Mouse (Mus musculus): ENCODE results near the gene Ruvbl1.

Gene Ruvbl1

GRCm38 (mm10) chr6:88493712-88494111 is 28.5 kb downstream of the Ruvbl1 start:
- DNase-seq (ENCODE audit: low spot score) = no peak

- DNase-seq (ENCODE audit: low spot score) = peak; percentile 46
Measured at GRCm38 (mm10) chr6:88499481-88500404, 34.5 kb downstream of the Ruvbl1 start.

- no peak for DNase-seq (ENCODE audit: low spot score)
Measured at GRCm38 (mm10) chr6:88500405-88500767, 35.2 kb downstream of the Ruvbl1 start.

- DNase-seq (ENCODE audit: low spot score) = no peak
Measured at GRCm38 (mm10) chr6:88502030-88502970, 37.1 kb downstream of the Ruvbl1 start.

GRCm38 (mm10) chr6:88503044-88503443 is 37.8 kb downstream of the Ruvbl1 start:
- DNase-seq (ENCODE audit: low spot score) = no peak

- no peak for DNase-seq (ENCODE audit: low spot score)
Measured at GRCm38 (mm10) chr6:88513984-88514383, 48.8 kb downstream of the Ruvbl1 start.

DNA sequence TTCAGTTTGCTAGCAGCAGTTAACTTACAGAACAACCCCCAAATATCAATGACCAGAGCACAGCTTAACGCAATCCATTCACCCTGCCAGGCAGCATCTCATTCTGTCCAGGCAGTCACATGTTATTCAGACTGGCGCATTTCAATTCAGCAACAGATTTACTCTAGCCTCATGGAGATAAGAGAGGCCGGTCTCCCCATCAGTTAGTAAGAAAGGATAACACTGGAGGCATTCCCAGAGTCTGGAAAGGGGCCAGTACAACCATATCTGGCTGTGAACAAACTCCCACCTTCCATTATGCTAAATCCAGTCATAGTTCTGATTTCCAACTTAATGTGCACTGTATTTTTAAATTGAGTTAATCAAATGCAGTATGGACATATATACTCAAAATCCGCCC is 49.3 kb downstream of the Ruvbl1 start:
- no peak for DNase-seq (ENCODE audit: low spot score)

DNA sequence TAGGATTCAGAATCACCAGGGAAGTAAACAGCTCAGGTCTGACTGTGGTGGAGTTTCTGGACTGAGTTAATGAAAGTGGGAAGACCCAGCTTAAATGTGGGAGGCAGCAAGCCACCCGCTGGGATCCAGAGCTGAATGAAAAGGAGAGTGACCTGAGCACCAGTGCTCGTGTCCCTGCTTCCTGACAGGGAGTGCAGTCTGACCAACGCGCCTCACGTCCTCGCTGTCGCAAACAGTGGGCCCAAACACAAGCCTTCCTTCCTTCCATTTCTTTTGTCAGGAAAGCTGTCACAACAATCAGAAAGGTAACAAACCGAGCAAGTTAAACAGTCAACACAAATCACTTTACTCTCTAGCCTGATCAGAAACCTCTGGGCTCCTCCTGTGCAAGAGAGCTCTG is 50.8 kb downstream of the Ruvbl1 start:
- no peak for DNase-seq (ENCODE audit: low spot score)

DNA sequence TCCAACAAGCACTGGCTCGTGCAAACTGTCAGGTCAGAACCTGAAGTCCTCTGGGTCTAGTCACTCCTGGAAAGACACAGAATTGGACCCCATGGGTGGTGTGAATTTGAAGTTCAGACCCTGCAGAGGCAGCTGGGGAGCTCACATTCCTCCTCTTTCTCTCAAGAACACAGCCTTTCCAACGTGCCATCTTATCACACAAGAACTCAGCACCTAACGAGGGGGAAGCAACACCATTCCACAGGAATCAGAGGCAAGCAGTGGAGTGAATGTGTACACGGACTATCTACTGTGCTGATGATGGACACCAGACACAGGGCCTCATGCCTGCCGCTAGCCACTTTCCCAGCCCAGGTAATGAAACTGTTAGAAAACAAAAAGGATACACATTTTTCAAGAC is 51.5 kb downstream of the Ruvbl1 start:
- DNase-seq (ENCODE audit: low spot score) = no peak

GRCm38 (mm10) chr6:88517701-88518403 is 52.6 kb downstream of the Ruvbl1 start:
- DNase-seq (ENCODE audit: low spot score) = no peak

DNA sequence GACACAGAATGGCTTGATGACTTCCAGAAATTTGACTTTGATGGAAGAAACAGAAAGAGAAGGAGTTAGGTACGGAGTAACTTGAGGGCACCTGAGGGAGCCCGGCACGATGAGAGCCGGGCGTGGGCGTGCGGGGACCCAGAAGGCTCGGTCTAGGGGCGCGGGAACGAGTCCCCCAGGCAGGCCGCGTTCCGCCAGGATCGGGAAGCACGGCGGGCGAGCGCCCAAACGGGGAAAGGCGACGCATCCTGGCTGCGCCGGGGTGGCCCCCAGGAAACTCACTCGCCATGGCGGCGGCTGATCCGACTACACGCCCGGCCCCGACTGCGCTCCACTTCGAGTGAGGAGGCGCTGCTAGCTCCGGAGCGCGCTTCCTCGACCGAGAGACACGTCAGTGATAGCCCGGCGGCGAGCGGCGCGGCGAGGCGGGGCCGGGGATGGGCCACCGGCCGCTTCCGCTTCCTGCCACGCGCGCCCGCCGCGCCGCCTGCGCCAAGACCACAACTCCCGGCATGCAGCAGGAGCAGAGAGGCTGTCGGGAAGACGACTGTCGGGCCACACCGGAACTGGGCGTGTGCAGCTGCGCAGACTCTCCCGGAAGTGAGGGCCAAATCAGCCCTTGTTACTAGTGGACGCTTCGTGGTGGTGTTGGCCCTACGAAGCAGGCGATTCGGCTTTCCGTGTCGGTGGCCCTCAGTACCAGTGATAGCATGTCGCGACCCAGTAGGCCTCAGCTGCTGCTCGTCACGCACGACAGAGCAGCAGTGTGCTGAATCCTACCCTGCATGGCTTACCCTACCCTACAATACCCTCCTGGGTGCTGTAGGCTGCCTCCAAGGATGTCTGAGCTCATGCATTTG is 53.4 kb downstream of the Ruvbl1 start, which contains the start of gene Sec61a1:
Sec61a1 (minus strand) TSS at position 502 of the 860 bp plus-strand sequence.
- DNase-seq (ENCODE audit: low spot score) = peak; percentile 96

DNA sequence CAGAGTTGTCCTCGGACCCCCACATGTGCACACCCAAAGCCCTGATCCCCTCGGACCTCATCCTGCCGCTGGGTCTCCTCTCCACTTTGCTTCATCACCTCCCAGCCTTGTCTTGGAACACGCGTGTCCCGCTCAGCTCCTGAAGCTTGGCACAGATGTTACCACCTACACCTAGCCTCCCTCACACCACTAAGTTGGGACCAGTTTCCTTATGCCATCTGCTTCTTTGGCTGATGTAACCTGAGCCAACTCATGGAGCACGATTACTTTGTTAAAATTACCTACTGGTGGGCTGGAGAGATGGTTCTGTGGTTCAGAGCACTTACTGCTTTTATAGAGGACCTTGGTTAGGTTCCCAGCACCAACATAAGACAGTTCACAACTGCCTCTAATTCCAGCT is 56.6 kb downstream of the Ruvbl1 start:
- no peak for DNase-seq (ENCODE audit: low spot score)

GRCm38 (mm10) chr6:88522606-88523005 is 57.4 kb downstream of the Ruvbl1 start:
- no peak for DNase-seq (ENCODE audit: low spot score)

- DNase-seq (ENCODE audit: low spot score) = no peak
Measured at GRCm38 (mm10) chr6:88523043-88523442, 57.8 kb downstream of the Ruvbl1 start.

DNA sequence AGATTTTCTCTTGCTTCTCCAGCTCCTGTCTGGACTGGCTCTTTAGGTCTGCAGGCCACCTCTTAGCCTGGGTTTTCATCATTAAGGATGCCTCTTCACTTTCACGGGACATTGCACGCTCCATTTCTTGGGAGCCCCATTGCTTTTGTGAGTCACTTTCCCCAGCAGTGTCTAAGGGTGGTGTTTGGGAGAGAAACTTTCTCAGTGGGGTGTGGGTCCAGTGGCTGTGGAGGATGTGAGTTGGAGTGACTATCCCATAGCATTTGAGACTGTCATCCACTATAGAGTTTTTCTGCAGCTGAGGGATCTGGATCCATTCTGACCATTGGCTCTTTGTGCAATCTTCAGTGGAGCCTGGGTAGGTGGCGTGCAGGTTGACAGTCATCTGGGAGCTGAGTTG is 58.2 kb downstream of the Ruvbl1 start:
- DNase-seq (ENCODE audit: low spot score) = no peak

GRCm38 (mm10) chr6:88524056-88524455 is 58.8 kb downstream of the Ruvbl1 start:
- no peak for DNase-seq (ENCODE audit: low spot score)

GRCm38 (mm10) chr6:88530306-88530705 is 65.1 kb downstream of the Ruvbl1 start:
- no peak for DNase-seq (ENCODE audit: low spot score)

- no peak for DNase-seq (ENCODE audit: low spot score)
Measured at GRCm38 (mm10) chr6:88540093-88540755, 75.0 kb downstream of the Ruvbl1 start.

DNA sequence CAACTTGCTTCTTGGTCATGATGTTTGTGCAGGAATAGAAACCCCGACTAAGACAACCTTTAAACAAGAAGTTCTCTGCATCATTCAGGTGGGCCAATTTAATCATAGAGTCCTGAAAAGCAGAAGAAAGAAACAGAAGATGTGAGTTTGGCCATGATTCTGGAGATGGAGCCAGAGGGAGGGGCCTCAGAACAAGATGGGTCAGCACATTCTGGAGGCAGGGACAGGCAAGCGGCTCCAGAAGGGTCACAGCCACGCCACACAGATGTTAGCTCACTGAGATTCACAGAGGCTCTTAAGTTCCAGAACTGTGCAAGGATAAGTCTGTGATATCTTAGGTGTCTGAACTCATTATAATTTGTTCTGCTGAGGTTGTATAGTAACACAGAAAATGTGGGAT is 79.0 kb downstream of the Ruvbl1 start:
- no peak for DNase-seq (ENCODE audit: low spot score)

DNA sequence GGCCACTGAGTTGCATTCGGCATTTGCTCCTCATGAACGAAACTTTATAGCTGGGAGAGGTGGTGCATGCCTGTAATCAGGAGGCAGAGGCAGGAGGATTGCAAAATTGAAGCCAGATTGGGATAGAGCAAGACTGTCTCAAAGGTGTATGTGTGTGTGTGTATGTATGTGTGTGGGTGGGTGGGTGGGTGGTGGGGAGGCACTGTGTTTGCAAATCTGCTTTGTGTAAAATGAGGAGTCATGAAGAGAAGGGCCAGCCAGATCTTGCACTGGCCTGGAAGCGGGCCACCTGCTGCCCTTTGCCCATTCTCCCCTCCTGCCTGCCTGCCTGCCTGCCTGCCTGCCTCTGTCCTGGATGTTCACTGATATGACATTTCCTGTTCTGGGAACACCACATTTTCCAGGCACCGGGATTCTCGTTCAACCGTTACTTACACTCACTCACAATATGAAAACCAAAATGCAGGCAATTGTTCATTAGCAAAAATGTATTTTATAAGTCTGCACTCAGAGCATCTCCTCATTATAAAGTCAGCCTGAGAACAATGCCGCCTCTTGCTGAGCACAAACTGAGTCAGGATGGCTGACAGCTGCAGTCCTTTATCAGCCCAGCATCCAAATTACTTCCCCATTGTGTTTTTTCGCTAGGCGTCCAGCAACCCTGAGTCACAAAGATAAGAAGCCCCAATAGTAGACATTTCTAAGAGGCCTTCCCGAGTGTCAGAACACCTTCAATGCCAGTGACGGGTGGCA is 79.6 kb downstream of the Ruvbl1 start:
- DNase-seq (ENCODE audit: low spot score) = no peak
